Mouse (Mus musculus): ENCODE data around the gene Wdr90. TPM values are rescaled to one million over a fixed set of nuclear protein-coding genes. Genes with fewer than 3 reads are reported as not detected.
"Not testable (repeated sequence)": the region's sequence is repeated elsewhere in the genome, so short reads cannot be mapped to it uniquely, and the experiment has no call there.

The Wdr90 gene
- total RNA-seq, 2 experiments from 2014 or later = 1.6 to 2.0 TPM

DNA sequence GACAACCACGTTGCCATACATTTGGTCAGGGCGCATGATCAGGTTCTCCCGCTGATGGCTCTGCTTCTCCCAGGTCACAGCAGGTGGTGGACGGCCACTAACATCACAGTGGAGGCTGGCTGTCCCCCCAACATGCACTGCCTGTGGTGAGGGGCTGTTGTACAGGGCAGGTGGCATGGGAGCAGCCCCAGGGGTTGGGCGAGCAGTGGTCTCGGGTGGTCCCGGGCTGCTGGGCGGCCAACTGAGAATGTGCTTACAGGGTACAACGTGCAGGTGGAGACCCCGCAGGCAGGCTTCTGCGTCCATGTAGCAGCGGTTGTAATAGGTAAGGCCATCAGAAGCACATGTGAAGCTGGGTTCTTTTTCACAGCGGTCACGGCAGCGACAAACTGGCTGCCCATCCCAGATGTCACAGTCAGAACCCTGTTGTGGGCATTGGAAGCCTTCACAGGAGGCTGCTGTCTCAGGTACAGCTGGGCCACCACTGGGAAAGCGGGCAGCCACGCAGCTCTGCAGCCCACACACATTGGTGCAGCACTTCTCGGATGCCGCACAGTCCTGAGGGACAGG, 17.4 kb upstream of the Wdr90 start:
- intact Hi-C loops (cut with DNase I; ENCODE audit: low total_unique reads) = no loop called here
- DNase-seq = no peak

GRCm38 (mm10) chr17:25877741-25878610, 16.7 kb upstream of the Wdr90 start:
- intact Hi-C loops (cut with DNase I; ENCODE audit: low total_unique reads) = no loop called here
- no peak for DNase-seq

- intact Hi-C loops (cut with DNase I; ENCODE audit: low total_unique reads) = no loop called here
These were observed 15.7 kb upstream of the Wdr90 start for GRCm38 (mm10) chr17:25877025-25877424.

DNA sequence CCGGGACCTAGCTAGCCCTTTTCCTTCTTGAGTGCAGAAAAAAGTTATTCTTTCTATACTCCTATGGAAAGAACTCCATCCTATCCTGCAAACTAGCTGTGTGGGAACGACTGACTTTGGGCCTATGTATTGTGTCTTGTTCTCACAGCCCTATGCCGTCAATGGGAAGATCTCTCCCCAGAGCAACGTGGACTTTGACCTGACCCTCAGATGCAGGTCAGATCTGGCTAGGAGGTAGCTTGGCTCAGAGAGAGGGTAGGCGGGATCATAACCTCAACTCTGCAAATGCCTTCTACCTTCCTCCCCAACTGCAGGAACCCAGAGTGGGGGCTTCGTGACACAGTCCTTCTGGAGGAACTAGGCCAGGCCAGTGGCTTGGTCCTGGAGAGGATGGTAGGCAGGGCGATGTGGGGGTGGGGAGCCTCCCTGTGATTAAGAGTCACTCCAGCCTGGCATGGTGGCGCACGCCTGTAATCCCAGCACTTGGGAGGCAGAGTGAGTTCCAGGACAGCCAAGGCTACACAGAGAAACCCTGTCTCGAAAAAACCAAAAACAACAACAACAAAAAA, 15.1 kb upstream of the Wdr90 start:
- intact Hi-C loops (cut with DNase I; ENCODE audit: low total_unique reads) = no loop called here
- no peak for DNase-seq

More at GRCm38 (mm10) chr17:25877025-25877424, 15.7 kb upstream of the Wdr90 start:
- no peak for DNase-seq

DNA sequence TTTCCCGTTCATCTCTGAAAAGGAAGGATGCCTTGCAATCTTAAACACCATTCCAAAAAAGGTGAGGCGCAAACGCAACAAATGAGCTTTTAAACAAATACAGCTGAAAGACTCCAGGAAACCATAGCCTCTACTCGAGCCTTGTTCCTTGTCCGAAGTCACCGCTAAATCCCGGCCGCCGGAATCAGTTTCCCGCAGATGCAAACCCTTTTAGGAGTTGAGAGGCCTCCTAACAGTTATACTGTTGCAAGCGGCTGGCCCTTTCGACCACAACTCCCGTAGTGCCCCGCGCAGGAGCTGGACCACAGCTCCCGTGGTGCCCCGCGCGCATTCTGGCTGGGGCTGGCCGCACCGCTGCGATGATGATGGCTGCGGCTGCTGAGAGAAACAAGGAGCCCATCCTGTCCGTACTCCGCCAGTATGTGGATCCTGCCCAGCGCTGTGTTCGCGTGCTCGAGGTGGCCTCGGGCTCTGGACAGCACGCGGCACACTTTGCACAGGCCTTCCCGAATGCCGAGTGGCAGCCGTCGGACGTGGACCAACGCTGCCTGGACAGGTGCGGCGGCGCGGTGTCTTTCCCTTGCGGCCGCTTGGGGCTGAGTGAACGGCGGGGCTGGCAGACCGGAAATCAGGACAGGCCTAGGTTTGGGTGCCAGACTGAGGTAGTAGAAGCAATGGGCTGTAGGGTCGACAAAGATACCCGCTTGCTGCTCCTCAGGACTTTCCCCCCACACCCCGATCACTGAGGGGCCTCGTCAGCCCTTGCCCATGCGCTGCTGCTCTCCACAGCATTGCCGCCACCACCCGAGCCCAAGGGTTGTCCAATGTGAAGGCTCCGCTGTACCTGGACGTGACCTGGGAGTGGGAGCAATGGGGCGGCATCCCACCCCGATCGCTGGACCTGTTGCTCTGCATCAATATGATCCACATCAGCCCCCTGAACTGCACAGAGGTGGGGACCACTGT, 14.2 kb upstream of the Wdr90 start:
- intact Hi-C loops (cut with DNase I; ENCODE audit: low total_unique reads) = no loop called here

DNA sequence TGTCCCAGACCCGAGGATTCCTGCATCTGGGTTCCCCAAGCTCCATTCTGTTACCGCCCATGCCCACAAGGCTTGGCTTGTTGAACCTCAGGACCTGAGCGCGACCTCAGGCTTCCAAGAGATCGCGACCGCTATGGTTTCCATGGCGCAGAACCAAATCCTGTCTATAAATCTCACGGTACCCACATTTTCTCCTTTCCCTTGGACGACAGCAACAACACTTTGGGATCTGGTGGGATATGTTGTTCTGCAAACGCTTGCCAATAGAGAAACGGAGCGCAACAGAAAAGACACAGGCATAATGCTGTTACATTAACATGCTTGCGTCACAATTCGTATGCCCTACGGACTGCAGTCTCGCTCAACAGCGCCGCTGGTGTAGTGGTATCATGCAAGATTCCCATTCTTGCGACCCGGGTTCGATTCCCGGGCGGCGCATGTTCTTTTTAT, 13.4 kb upstream of the Wdr90 start, which contains the start of gene Mettl26:
Mettl26 (plus strand) TSS at position 354 of the 450 bp plus-strand sequence.
- intact Hi-C loops (cut with DNase I; ENCODE audit: low total_unique reads) = no loop called here
- peak; percentile 82 for DNase-seq

More for the DNA sequence above, 14.2 kb upstream of the Wdr90 start:
- DNase-seq = peak; percentile 92

GRCm38 (mm10) chr17:25874148-25874720, 12.9 kb upstream of the Wdr90 start:
- intact Hi-C loops (cut with DNase I; ENCODE audit: low total_unique reads) = no loop called here
- no peak for DNase-seq

GRCm38 (mm10) chr17:25873405-25874147, 12.3 kb upstream of the Wdr90 start:
- DNase-seq = no peak
- intact Hi-C loops (cut with DNase I; ENCODE audit: low total_unique reads) = no loop called here

GRCm38 (mm10) chr17:25872676-25873075, 11.4 kb upstream of the Wdr90 start:
- no peak for DNase-seq
- intact Hi-C loops (cut with DNase I; ENCODE audit: low total_unique reads) = no loop called here

DNA sequence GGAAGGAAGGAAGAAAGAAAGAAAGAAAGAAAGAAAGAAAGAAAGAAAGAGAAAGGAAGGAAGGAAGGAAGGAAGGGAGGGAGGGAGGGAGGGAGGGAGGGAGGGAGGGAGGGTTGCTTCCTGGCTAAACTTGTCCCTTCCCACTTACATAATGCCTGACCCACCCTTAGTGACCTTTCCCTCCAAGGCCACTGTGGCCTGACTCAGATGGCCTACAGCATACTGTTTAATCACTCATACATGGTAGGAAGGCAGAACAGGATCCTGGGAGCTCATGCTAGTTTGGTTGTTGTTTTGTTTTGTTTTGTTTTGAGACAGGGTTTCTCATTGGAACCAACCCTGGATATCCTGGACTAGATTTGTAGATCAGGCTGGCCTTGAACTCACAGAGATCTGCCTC, 10.3 kb upstream of the Wdr90 start:
- intact Hi-C loops (cut with DNase I; ENCODE audit: low total_unique reads); DNase-seq: not testable (repeated sequence)

DNA sequence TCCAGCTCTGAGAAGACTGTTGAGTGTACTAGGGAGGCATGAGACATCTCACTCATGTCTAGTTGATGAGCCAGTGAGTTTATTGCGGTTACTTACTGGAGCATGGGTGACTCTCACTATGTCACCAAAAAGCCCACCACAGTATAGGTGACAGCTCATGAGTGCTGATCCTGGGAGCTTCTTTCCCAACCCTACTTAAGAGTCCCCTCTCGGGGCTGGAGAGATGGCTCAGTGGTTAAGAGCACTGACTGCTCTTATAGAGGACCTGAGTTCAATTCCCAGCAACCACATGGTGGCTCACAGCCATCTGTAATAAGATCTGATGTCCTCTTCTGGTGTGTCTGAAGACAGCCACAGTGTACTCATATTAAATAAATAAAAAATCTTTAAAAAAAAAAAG, 8.7 kb upstream of the Wdr90 start:
- no peak for DNase-seq
- intact Hi-C loops (cut with DNase I; ENCODE audit: low total_unique reads) = no loop called here

GRCm38 (mm10) chr17:25869498-25869897, 8.2 kb upstream of the Wdr90 start:
- intact Hi-C loops (cut with DNase I; ENCODE audit: low total_unique reads) = no loop called here

DNA sequence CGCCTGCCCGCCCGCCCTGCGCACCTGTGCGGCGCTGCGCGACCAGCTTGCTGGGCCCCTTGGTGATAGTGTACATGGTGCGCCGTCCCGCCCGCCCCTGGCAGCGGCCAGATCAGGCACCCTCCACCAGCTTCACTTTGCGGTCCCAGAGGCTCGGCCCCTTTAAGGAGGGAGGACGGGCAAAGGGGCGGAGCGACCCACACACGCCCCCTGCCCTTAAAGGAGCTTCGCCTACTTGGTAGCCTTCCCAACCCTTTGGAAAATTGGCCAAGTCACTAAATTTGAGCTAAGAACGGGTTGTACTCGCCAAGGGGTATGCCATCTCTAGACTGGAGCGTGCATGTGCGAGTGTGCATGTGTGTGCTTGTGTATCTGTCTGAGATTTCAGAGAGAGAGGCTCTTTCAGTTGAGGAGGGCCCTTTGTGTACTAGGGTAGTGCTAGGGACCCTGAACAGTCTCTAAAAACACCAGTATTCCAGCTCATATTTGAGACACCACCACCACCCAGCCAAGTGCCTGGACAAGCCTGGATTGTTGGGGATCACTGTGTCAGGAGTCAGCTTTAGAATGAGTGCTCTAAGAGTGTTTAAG, 7.4 kb upstream of the Wdr90 start, which contains the start of gene Mcrip2:
Mcrip2 (minus strand) TSS at position 164 of the 591 bp plus-strand sequence.
- intact Hi-C loops (cut with DNase I; ENCODE audit: low total_unique reads) = no loop called here
- DNase-seq = peak; percentile 83

More at GRCm38 (mm10) chr17:25869498-25869897, 8.2 kb upstream of the Wdr90 start:
- DNase-seq = no peak

DNA sequence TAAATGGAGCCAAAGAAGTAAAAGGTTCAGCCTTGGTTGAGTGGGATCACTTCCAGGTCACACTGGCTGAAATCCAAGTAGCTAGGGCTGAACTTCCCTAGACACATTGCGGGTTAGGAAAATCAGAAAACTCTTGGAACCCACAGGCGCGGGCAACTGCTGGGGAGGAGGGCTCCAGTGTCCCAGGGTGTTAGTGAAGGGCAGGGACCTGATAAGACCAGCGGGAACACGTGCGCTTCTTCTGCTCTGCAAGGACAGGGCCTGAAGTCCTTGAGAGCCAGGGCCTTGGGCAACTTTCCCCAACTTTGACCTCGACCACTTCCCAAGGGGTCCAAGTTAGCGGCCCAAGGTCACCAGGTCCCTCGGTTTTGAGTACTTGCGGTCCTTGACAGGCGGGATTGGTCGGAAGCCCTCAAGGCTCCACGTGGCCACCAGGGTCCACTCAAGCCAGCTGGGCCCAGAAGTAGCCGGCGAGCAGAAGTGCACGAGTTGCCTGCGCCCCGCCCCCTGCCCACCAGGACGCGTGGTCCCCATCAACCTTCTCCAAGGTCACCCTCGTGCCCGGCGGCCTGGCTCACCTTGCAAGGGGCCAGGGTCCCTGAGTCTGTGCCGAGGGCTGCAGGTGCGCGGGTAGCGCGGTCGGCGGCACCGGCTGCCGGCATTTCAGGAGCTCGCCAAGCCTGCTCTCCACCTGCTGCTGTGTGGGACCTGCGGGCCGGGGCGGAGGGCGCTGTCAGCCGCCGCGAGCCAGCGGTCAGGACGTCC, 6.7 kb upstream of the Wdr90 start:
- DNase-seq = peak; percentile 50
- intact Hi-C loops (cut with DNase I; ENCODE audit: low total_unique reads) = no loop called here

DNA sequence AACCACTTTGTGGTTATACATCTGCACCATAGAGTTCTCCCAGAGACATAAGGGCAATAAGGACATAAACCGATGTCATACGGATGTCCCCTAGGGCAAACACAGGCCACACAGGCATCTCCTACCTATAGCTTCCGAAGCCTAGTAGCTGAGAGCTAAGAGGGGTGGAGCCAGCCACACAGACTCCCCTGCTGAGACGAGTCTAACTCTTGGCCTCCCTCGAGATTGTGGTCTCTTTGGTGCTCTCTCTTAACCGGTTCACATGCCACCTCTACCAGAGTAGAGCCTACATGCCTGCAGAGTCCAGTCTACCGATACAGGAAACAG, 6.2 kb upstream of the Wdr90 start:
- intact Hi-C loops (cut with DNase I; ENCODE audit: low total_unique reads) = no loop called here
- DNase-seq = no peak

DNA sequence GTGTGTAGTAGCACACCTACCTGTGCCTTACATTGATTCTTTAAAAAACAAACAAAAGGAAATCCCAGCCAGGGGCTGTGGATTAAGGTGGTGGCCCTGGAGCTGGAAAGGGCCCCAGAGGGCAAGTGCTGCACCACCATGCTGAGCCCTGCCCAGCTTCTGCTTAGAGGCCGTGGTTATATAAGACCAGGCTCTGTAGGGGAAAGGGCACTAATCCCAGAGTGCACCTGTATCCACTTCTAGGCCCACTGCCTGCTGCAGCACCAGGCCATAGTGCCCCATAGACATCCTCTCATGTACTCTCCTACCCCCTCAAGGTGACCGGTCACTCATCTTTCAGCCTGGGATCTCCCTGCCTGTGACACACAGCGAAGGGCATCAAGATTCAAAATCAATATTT, 4.9 kb upstream of the Wdr90 start:
- intact Hi-C loops (cut with DNase I; ENCODE audit: low total_unique reads) = no loop called here
- no peak for DNase-seq

GRCm38 (mm10) chr17:25865288-25865687, 4.0 kb upstream of the Wdr90 start:
- DNase-seq = no peak
- intact Hi-C loops (cut with DNase I; ENCODE audit: low total_unique reads) = no loop called here
